8 mouse cellular contexts compared by ENCODE assay signal in genomic region chr10:40347461-40347954, GRCm38 (mm10). TPM values are rescaled to one million over a fixed set of nuclear protein-coding genes. Genes with fewer than 3 reads are reported as not detected.
DNase-seq lines count a peak whose midpoint lies in the region; ATAC-seq and TF ChIP-seq lines count a peak whose summit lies in the region.

No protein-coding gene starts in this region.

- H3K4me3 ChIP-seq in testis, adult 2 months (ENCODE audit: control insufficient read depth, low read depth, low read length) = peak overlapping the region; percentile 33; the same call in 1 of the 2 replicates
- 0 out of 2 replicates have a peak overlapping the region, but pooled peaks have one; percentile 87 for H3K4me3 ChIP-seq in intestine, embryonic 15.5 days (replicated peaks)
- peak overlapping the region; percentile 89; the same call in 1 of the 2 replicates for H3K4me3 ChIP-seq in stomach, embryonic 14.5 days (ENCODE audit: low read depth, low read length)
- no peak overlapping the region for H3K4me3 ChIP-seq in cerebellum, adult 2 months (replicated peaks; ENCODE audit: insufficient read depth, low read depth, low read length)

- no peak for TF ChIP-seq CTCF in testis, adult 2 months (IDR thresholded peaks at IDR 0.05; ENCODE audit: control insufficient read depth, insufficient read depth, insufficient replicate concordance, low read depth, low read length)
- TF ChIP-seq CTCF in cerebellum, adult 2 months (IDR thresholded peaks at IDR 0.05; ENCODE audit: borderline replicate concordance, insufficient read depth, low read depth, low read length) = no peak

- 62% methylated on average over 9 of the region's 9 CpGs for WGBS in intestine, embryonic 15.5 days
- WGBS in stomach, embryonic 14.5 days = 60% methylated on average over 9 of the region's 9 CpGs
- WGBS in cerebellum, adult 2 months = 80% methylated on average over 9 of the region's 9 CpGs

- no peaks in the 10 kb centered on the region for H3K27me3 ChIP-seq in testis, adult 2 months (ENCODE audit: control insufficient read depth, insufficient read depth, low read length)
- no peaks in the 10 kb centered on the region for H3K27me3 ChIP-seq in intestine, embryonic 15.5 days (replicated peaks)
- no peaks in the 10 kb centered on the region for H3K27me3 ChIP-seq in stomach, embryonic 14.5 days (ENCODE audit: control insufficient read depth, insufficient read depth, low read length)
- H3K27me3 ChIP-seq in cerebellum, adult 2 months (ENCODE audit: control insufficient read depth, insufficient read depth, low read length) = no peaks in the 10 kb centered on the region

- peaks cover 8% of the 10 kb centered on the region for H3K4me1 ChIP-seq in testis, adult 2 months (ENCODE audit: control insufficient read depth, insufficient read depth, low read length)
- 0 out of 2 replicates have a peak, but pooled peaks cover 13% of the 10 kb centered on the region for H3K4me1 ChIP-seq in intestine, embryonic 15.5 days (replicated peaks)
- H3K4me1 ChIP-seq in stomach, embryonic 14.5 days (ENCODE audit: control insufficient read depth, insufficient read depth, low read length) = peaks cover 11% of the 10 kb centered on the region
- H3K4me1 ChIP-seq in cerebellum, adult 2 months (ENCODE audit: control insufficient read depth, insufficient read depth, low read length) = peaks cover 5% of the 10 kb centered on the region; the same call in 1 of the 2 replicates

- peak overlapping the region; percentile 60; the same call in 1 of the 2 replicates for H3K4me2 ChIP-seq in intestine, embryonic 15.5 days (replicated peaks)
- peak overlapping the region; percentile 41 for H3K4me2 ChIP-seq in stomach, embryonic 14.5 days (replicated peaks; ENCODE audit: low read depth, low read length)

- no peak for TF ChIP-seq POLR2A in testis, adult 2 months (IDR thresholded peaks at IDR 0.05; ENCODE audit: control insufficient read depth, low read depth, low read length)
- TF ChIP-seq POLR2A in cerebellum, adult 2 months (IDR thresholded peaks at IDR 0.05; ENCODE audit: borderline replicate concordance, insufficient read depth, low read length) = no peak

- H3K36me3 ChIP-seq in testis, adult 2 months (ENCODE audit: control insufficient read depth, insufficient read depth, low read length) = no peaks in the 10 kb centered on the region
- no peaks in the 10 kb centered on the region for H3K36me3 ChIP-seq in intestine, embryonic 15.5 days
- H3K36me3 ChIP-seq in stomach, embryonic 14.5 days (ENCODE audit: control insufficient read depth, insufficient read depth, low read length) = no peaks in the 10 kb centered on the region

- H3K27ac ChIP-seq in testis, adult 2 months (ENCODE audit: control insufficient read depth, insufficient read depth, low read depth, low read length) = no peak overlapping the region
- 0 out of 2 replicates have a peak overlapping the region, but pooled peaks have one; percentile 9 for H3K27ac ChIP-seq in intestine, embryonic 15.5 days
- peak overlapping the region; percentile 39; the same call in 1 of the 2 replicates for H3K27ac ChIP-seq in stomach, embryonic 14.5 days (ENCODE audit: low read length)
- no peak overlapping the region for H3K27ac ChIP-seq in cerebellum, adult 2 months (ENCODE audit: insufficient read depth, low read length)

- H3K9me3 ChIP-seq in intestine, embryonic 15.5 days = no peaks in the 10 kb centered on the region
- H3K9me3 ChIP-seq in stomach, embryonic 14.5 days (ENCODE audit: control insufficient read depth, low read depth, low read length) = no peaks in the 10 kb centered on the region

- H3K9ac ChIP-seq in intestine, embryonic 15.5 days = peak overlapping the region; percentile 57; the same call in 1 of the 2 replicates
- H3K9ac ChIP-seq in stomach, embryonic 14.5 days (replicated peaks; ENCODE audit: low read depth, low read length) = no peak overlapping the region

- no peak for ATAC-seq in CD4-positive, CD25-positive, alpha-beta regulatory T cell, adult 4 months
- no peak for ATAC-seq in intestine, embryonic 15.5 days
- ATAC-seq in stomach, embryonic 14.5 days (ENCODE audit: insufficient number of reproducible peaks, insufficient read depth, low FRiP score, low read depth) = no peak

- peak; percentile 36 for DNase-seq in CD4-positive, CD25-positive, alpha-beta regulatory T cell, adult 2 months (ENCODE audit: low read depth, low spot score)
- DNase-seq in testis, postnatal 10 days (ENCODE audit: low spot score) = no peak
- no peak for DNase-seq in gastrocnemius, postnatal 25 days
- no peak for DNase-seq in cerebellum, adult 2 months

RNA-seq across cellular contexts. Expression of gene Cdk19, which starts 8.1 kb away (rescaled TPM):
- polyA plus RNA-seq in CD4-positive, CD25-positive, alpha-beta regulatory T cell, adult 4 months (2017; shearing (Covaris generic)) = 10 to 100 TPM; 11.4 to 18.3 TPM
- polyA plus RNA-seq in testis, adult 2 months (2012; rRNA removed) = 13.3 and 14.3 TPM in 2 replicates
- polyA plus RNA-seq in intestine, embryonic 15.5 days (2015; fragmentation: Nextera tagmentation; extraction: Ambion mirVana) = 5.9 and 6.3 TPM in 2 replicates
- 11.1 and 11.9 TPM in 2 replicates for polyA plus RNA-seq in stomach, embryonic 14.5 days (2014; fragmentation: Nextera tagmentation; extraction: Ambion mirVana)
- total RNA-seq in gastrocnemius, postnatal 25 days (2021) = 1 to 10 TPM; 4.8 to 6.8 TPM
- 44.7 and 45.9 TPM in 2 replicates for polyA plus RNA-seq in cerebellum, adult 2 months (2012; rRNA removed)

RNA-seq across cellular contexts. Expression of gene Amd1, which starts 45.5 kb away (rescaled TPM):
- polyA plus RNA-seq in CD4-positive, CD25-positive, alpha-beta regulatory T cell, adult 4 months (2017; shearing (Covaris generic)) = 10 to 100 TPM; 59.6 to 85.7 TPM
- polyA plus RNA-seq in testis, adult 2 months (2012; rRNA removed) = 17.9 and 18.8 TPM in 2 replicates
- 55.7 and 60.4 TPM in 2 replicates for polyA plus RNA-seq in intestine, embryonic 15.5 days (2015; fragmentation: Nextera tagmentation; extraction: Ambion mirVana)
- 84.4 and 85.2 TPM in 2 replicates for polyA plus RNA-seq in stomach, embryonic 14.5 days (2014; fragmentation: Nextera tagmentation; extraction: Ambion mirVana)
- 100 to 1,000 TPM in 1 of 2 experiments, 10 to 100 TPM in 1; 51.9 to 108 TPM for total RNA-seq in gastrocnemius, postnatal 25 days (2021)
- 113 and 114 TPM in 2 replicates for polyA plus RNA-seq in cerebellum, adult 2 months (2012; rRNA removed)

Comparison
In these comparisons a context has a peak if more than half of its experiments do, and no peak if none do; other contexts are left out.
1. H3K27ac ChIP-seq: peak in intestine, embryonic 15.5 days (single experiment) and stomach, embryonic 14.5 days (single experiment); none in testis, adult 2 months (single experiment) and cerebellum, adult 2 months (single experiment).